Mouse (Mus musculus) CH12F3 (cell line): Measurements from ENCODE around the gene Arih1.

Experiments
- in situ Hi-C: fragments of 300-500 bp; cut with MboI; formaldehyde crosslinking; loops from 2 replicates; pipeline ENCODE4 v1.14.3; 2020; ENCODE audit warnings: low sequenced_read_pairs

Gene Arih1

GRCm38 (mm10) chr9:59486549-59487065 lies at the start of gene Arih1:
Gene Arih1, minus strand, starts transcription at chr9:59486618.
- in situ Hi-C loops = no loop called here

DNA sequence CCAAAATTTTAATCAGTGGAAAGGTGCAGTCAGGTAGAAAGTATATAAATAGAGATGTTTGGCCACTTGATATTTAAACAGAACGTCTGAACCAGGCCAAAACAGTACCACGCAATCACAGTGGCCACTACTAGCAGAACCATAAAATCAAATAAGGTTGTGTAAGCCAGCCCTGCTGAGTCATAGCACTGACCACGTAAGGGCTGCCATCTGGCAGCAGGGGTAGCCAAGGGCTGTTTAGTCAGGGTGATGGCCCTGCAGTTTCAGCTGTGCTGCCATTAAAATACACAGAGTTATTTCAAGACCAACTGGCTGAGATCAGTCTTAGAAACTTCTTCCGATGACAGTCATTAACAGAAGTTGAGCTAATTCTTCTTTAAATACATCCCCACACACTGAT lies 47.5 kb upstream of the Arih1 start:
- in situ Hi-C loops = no loop called here

DNA sequence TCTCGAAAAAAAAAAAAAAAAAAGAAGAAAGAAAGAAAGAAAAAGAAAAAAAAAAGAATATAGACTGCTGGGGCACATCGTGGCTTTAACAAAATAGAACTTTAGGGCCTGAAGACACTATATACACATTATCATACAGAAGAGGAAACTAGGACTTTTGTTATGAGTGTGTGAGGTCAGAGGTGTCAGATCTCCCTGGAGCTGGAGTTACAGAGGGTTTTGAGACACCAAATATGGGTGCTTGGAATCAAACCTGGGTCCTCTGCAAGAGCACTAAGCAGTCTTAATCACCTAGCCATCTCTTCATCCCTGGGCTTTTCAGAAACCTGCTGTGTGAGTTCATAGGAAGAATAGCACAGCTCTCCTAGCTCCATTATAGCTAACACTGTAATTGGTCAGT lies 47.0 kb upstream of the Arih1 start:
- in situ Hi-C loops = no loop called here

DNA sequence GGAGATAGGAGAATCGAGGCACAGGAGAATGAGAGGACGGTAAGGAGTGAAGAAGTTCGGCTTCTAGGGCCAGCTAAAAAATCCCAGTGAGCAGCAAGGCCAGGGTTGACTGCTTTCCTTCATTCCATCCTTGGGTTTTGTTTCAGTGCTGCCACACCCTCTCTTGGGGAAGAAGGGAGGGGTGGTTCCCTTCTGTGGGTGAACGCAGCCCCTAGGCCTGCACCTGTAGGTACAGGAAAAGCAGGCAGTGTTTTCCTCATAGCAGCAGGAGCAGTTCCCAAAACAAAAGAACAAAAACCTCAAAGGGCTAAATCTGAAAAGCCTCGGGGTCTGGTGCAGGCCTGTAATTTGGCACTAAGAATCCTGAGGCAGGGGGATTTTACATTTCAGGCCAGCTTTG lies 45.2 kb upstream of the Arih1 start:
- in situ Hi-C loops = no loop called here

GRCm38 (mm10) chr9:59528274-59528673 lies 41.9 kb upstream of the Arih1 start:
- in situ Hi-C loops = no loop called here

DNA sequence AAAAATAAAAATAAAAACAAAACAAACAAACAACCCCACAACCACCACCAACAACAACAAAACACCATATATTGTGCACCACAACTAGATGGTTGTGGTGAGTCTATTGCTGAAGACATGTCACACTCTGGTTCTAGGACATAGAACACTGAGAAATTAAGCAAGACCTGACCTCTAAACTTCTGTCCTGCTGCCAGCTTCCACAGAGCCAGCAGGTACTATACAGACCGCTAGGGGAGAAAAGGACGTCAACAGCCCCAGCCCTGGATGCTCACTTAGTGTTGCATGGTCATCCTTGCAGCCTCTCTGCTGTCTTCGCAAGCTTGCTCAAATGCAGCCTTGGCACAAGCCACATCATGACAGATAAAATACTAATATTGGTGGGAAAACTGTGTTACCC lies 41.2 kb upstream of the Arih1 start:
- in situ Hi-C loops = no loop called here

DNA sequence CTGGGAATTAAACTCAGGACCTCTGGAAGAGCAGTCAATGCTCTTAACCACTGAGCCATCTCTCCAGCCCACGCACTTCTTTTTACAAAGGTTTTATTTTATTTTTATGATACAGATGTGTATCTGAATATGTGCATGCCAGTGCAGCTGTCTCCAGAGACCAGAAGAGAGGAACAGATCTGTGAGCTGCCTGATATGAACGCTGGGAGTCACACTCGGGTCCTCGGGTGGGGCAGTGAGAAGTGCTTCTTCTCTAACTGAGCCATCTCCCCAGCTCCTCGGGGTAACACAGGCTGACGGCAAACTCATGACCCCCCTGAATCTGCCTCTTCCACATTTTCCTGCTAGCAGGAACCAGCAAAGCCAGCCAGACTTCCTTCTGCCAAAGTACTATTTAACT lies 40.3 kb upstream of the Arih1 start:
- in situ Hi-C loops = no loop called here

- in situ Hi-C loops = no loop called here
These were observed 36.5 kb upstream of the Arih1 start for GRCm38 (mm10) chr9:59522906-59523305.

DNA sequence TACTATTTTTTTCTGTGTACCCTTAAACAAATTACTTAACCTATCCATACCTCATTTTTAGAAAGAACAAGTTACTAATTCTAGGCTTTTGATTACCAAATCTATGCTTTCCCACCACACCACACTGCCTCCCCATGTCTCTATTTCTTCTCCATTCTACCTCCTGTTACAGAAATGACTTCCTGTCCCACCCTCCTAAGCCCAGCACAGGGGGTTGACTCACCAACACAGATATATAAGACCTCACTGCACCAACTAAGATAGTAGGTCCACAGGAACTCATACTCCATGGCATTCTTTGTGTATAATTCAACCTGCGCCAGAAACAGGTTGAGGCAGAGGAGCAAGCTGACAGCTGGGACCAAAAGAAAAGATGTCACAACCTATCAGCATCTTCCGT lies 33.0 kb upstream of the Arih1 start:
- in situ Hi-C loops = no loop called here

DNA sequence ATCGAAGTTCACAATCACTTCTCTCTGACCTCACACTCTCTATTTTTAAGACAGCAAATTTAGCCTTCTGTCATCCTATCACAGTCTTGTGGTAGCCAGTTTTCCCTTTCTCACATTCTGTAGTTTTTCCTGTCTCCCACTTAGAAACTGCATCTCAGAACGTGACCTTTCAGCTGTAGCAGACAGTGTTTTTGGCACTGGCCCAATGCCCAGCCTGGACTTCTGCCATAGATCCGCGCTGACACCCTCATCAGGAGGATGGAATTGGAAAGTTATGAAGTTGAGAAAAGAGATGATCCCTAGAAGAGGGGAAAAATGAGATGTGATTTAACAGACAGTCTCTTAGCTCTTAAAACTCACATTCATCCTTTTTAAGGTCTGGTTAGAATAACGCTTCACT lies 32.6 kb upstream of the Arih1 start:
- in situ Hi-C loops = no loop called here

DNA sequence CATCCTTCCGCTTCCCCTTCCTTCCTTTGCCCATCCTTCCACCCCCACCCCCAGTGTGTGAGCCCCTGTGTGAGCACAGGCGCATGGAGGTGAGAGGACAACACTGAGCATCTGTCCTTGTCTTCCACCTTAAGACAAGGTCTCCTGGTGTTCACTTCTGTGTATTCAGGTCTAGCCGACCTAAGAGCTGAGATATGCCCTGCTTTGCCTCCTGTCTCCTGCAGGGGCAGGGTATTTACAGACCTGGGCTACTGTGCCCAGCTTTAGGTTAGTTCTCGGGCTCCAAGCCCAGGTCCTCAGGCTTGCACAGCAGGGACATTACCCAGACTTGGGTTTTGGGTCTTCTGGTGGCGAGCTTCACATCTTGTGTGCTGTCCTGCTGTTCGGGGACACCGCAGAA lies 30.7 kb upstream of the Arih1 start:
- in situ Hi-C loops = no loop called here

DNA sequence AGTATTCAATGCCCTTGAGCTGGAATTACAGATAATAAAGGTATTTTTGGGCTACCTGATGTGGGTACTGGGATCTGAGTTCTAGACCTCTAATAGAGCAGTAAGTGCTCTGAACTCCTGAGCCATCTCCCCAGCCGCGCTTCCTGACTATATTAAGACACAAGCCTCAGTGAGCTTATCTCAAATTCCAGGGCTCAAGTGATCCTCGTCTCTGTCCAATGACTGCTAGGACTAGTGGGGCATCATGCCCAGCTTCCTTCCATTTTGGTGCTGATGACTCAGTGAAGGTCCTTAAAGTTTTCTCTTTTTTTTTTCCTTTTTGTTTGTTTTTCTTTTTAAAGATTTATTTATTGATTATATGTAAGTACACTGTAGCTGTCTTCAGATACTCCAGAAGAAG lies 28.7 kb upstream of the Arih1 start:
- in situ Hi-C loops = no loop called here

DNA sequence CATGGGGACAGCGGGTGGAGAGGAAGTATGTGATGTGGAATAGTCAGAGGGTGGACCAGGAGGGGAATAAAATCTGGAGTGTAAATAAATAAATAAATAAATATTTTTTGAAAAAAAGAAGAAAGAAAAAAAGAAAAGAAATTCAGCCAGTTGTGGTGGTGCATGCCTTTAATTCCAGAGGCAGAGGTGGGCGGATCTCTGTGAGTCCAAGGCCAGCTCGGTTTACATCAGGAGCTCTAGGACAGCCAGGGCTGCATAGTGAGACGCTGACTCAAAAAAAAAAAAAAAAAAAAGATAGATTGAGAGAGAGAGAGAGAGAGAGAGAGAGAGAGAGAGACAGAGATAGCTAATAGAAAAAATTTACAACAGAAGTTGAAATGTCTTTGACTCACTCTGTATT lies 26.0 kb upstream of the Arih1 start:
- in situ Hi-C loops = no loop called here

GRCm38 (mm10) chr9:59508146-59508545 lies 21.7 kb upstream of the Arih1 start:
- in situ Hi-C loops = no loop called here

- in situ Hi-C loops = no loop called here
These were observed 913 bp upstream of the Arih1 start for GRCm38 (mm10) chr9:59487331-59487730.

DNA sequence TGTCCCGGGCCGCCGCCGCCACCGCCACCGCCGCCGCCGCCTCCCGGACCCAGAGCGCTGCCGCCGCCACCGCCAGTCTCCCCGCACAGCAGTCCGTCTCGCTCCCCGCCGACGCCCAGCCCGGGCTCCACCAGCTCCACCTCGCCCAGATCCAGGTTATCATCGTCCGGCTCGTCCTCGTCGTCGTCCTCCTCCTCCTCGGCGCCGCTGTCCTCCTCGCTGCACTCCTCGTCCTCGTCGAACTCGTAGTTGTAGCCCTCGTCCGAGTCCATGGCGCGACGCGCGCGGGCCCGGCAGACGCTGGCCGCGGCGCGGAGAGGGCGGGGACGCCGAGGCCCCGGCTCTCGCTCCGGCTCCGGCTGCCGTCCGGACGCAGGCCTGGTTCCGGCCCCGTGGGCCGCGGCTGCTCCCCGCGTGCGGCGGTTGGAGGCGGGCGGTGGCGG lies 321 bp downstream of the Arih1 start:
- in situ Hi-C loops = no loop called here

- in situ Hi-C loops = no loop called here
These were observed 825 bp downstream of the Arih1 start for GRCm38 (mm10) chr9:59485511-59486075.

GRCm38 (mm10) chr9:59484760-59485159 lies 1.7 kb downstream of the Arih1 start:
- in situ Hi-C loops = no loop called here

DNA sequence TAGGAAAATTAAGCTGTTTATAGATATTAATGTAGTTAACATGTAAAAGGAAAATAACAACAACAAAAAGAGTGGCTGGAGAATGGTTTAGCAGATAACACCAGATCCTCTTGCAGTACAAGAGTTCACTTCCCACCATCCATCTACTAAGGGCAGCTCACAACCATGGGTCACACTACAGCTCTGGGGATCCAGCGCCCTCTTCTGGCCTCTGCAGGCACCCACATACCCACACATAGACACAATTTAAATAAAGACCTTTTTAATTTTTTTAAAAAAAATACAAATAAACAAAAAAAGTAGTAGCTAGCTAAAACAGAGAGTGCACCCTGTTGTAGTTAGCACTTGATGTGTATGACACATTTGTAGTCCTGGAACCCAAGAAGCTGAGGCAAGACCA lies 4.0 kb downstream of the Arih1 start:
- in situ Hi-C loops = no loop called here

DNA sequence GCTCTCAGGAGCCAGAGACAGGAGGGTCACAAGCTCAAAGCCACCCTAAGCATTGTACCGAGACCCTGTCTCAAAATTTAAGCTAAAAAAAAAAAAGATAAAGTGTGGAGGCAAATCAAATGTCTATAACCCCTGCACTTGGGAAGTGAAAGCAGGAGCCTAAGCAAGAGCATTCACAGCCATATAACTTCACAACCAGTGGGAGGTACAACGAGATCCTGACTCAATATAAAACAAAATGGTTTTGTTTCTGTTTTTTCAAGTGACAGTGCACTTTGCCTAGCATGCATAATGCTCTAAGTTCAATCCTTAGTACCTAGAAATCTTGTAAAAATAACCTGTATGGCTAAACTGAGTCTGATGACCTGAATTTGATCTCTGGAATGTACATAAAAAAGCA lies 9.8 kb downstream of the Arih1 start:
- in situ Hi-C loops = no loop called here

GRCm38 (mm10) chr9:59474838-59475237 lies 11.6 kb downstream of the Arih1 start:
- in situ Hi-C loops = no loop called here

DNA sequence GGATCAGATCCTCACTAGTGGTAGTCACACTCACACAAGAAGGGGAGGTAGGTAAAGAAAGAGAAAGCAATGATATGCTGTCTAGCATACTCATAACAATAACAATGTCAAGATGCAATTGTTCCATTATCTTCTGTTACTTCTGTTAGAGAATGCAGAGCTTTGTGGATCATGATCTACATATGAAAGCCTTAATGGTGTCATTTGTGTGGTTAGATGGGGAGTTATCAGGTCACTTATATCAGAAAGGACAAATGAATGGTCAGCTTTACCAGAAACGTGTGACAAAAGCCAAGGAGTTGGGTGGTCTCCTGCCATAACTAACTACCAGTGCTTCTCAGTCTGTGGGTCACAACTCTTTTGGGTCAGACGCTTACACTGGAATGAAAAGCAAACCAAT lies 13.2 kb downstream of the Arih1 start:
- in situ Hi-C loops = no loop called here

DNA sequence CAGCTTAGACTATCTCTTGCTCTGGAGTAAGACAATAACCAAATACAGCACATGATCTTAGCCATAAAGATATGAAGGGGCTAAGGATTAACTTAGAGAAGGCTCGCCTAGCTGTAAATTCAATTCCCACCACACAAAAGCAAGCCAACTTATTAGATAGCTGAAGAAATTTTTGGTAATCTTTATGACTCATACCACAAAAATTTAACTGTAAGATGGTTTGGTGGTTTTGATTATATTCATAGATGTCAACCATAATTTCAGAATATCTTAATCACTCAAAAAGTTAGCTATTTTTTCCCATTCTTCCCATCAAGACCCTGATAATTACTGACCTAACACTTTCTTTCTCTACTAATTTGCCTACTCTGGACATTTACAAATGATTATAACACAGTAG lies 17.0 kb downstream of the Arih1 start:
- in situ Hi-C loops = no loop called here
